Mouse (Mus musculus): ENCODE measurements around the gene Six5. TPM values are rescaled to one million over a fixed set of nuclear protein-coding genes. Genes with fewer than 3 reads are reported as not detected.
"Not testable (repeated sequence)": the region's sequence is repeated elsewhere in the genome, so short reads cannot be mapped to it uniquely, and the experiment has no call there.

Gene Six5
- polyA plus RNA-seq, 1 experiment from 2014 or later = 7.3 TPM

DNA sequence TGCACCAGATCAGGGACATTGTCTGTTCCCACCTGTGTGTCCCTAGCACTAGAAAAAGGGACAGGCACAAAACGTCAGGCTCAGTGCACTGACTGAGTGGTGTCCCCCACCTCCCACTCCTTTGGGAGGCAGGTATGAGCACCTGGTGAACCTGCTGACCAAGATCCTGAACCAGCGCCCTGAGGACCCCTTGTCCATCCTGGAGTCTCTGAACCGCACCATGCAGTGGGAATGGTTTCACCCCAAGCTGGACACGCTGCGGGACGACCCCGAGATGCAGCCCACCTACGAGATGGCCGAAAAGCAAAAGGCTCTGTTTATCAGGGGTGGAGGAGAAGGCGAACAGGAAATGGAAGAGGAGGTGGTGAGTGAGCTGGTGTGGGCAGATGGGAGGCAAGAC is 37.0 kb upstream of the Six5 start:
- H3K27ac ChIP-seq = no peak overlapping the region
- no peaks in the 10 kb centered on the region for H3K27me3 ChIP-seq
- H3K9me3 ChIP-seq = no peaks in the 10 kb centered on the region
- no peak overlapping the region for H3K4me3 ChIP-seq (replicated peaks)
- WGBS = 88% methylated on average over 10 of the region's 10 CpGs
- peaks cover 10% of the 10 kb centered on the region for H3K36me3 ChIP-seq (replicated peaks)
- no peak overlapping the region for H3K4me2 ChIP-seq
- ATAC-seq (ENCODE audit: low FRiP score) = no peak
- peaks cover 13% of the 10 kb centered on the region for H3K4me1 ChIP-seq
- H3K9ac ChIP-seq = no peak overlapping the region

DNA sequence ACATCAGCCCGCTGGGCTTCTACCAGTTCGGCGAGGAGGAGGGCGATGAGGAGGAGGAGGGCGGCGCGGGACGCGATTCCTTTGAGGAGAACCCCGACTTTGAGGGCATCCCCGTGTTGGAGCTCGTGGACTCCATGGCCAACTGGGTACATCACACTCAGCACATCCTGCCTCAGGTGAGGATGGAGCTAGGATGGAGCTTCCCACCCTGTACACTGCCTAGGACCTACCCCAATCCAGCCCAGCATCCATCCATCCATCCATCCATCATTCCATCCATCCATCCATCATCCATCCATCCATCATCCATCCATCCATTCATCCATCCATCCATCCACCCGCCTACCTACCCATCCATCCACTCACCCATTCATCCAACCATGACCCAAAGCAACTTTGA is 28.5 kb upstream of the Six5 start:
- Histone ChIP-seq H3K27me3 (peaks cover 35% of the 10 kb centered on the region), H3K9ac (no peak overlapping the region), H3K27ac (no peak overlapping the region), H3K9me3 (no peaks in the 10 kb centered on the region), H3K36me3 (replicated peaks) (no peaks in the 10 kb centered on the region), H3K4me3 (replicated peaks) (no peak overlapping the region), H3K4me1 (no peaks in the 10 kb centered on the region), H3K4me2 (0 out of 2 replicates have a peak overlapping the region, but pooled peaks have one; percentile 15)
- no peak for ATAC-seq (ENCODE audit: low FRiP score)
- WGBS = 56% methylated on average over 13 of the region's 13 CpGs

DNA sequence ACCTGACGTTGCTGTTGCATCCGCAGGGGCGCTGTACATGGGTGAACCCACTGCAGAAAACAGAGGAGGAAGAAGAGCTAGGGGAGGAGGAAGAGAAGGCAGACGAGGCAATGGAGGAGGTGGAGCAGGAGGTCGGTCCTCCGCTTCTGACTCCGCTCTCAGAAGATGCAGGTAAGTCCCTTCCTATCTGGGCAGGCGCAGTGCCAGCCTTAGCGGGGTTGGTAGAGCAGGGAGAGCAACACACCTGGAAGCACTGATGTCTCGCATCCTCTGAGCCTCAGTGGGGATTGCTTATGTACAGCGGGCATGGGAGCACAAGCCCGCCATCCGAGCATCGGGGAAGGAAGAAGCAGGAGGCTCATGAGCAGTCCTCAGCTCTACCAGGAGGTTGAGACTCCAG is 27.3 kb upstream of the Six5 start:
- ATAC-seq (ENCODE audit: low FRiP score) = no peak
- Histone ChIP-seq H3K4me3 (replicated peaks) (no peak overlapping the region), H3K27ac (no peak overlapping the region), H3K9me3 (no peaks in the 10 kb centered on the region), H3K27me3 (peaks cover 35% of the 10 kb centered on the region), H3K4me2 (no peak overlapping the region), H3K36me3 (replicated peaks) (no peaks in the 10 kb centered on the region), H3K4me1 (no peaks in the 10 kb centered on the region), H3K9ac (no peak overlapping the region)
- 46% methylated on average over 14 of the region's 14 CpGs for WGBS

DNA sequence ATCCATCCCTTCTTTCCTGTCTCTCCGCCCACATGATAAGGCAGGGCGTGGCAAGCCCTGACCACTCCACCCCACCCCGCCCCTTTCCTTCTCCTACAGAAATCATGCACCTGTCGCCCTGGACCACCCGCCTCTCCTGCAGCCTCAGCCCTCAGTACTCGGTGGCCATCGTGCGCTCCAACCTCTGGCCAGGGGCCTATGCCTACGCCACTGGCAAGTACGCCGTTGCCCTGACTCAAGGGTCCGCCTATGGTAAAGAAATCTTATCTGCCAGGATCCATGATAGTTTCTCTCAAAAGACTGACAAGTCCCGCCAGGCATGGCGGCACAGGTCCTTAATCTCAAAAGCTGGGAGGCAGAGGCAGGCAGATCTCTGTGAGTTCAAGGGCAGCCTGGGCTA is 26.5 kb upstream of the Six5 start:
- ATAC-seq (ENCODE audit: low FRiP score) = no peak
- H3K4me2 ChIP-seq = no peak overlapping the region
- peaks cover 35% of the 10 kb centered on the region for H3K27me3 ChIP-seq
- no peaks in the 10 kb centered on the region for H3K4me1 ChIP-seq
- no peak overlapping the region for H3K27ac ChIP-seq
- no peaks in the 10 kb centered on the region for H3K9me3 ChIP-seq
- no peak overlapping the region for H3K4me3 ChIP-seq (replicated peaks)
- H3K9ac ChIP-seq = no peak overlapping the region
- H3K36me3 ChIP-seq (replicated peaks) = no peaks in the 10 kb centered on the region
- WGBS = 77% methylated on average over 12 of the region's 14 CpGs

DNA sequence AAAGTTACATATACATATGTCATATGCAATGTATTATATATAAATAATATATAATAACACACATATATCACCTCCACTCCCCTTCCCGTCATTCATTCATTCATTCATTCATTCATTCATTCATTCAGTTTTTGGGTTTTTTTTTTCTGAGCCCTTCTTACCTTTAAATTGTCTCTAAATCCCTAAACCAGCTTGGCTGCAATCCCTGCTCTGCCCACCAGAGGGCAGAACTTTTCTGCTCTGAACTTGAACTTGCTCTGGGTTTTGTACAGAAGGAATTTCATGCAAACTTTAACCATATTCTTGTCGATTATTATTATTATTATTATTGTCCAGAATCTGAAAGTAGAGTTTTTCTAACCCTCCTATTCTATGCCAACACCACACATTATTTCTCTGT is 25.7 kb upstream of the Six5 start:
- Histone ChIP-seq H3K4me1 (no peaks in the 10 kb centered on the region), H3K27ac (no peak overlapping the region), H3K36me3 (replicated peaks) (no peaks in the 10 kb centered on the region), H3K27me3 (peaks cover 35% of the 10 kb centered on the region), H3K9ac (no peak overlapping the region), H3K9me3 (no peaks in the 10 kb centered on the region), H3K4me2 (no peak overlapping the region), H3K4me3 (replicated peaks) (no peak overlapping the region)
- ATAC-seq (ENCODE audit: low FRiP score) = no peak
- WGBS = 5% methylated on average over 2 of the region's 2 CpGs

DNA sequence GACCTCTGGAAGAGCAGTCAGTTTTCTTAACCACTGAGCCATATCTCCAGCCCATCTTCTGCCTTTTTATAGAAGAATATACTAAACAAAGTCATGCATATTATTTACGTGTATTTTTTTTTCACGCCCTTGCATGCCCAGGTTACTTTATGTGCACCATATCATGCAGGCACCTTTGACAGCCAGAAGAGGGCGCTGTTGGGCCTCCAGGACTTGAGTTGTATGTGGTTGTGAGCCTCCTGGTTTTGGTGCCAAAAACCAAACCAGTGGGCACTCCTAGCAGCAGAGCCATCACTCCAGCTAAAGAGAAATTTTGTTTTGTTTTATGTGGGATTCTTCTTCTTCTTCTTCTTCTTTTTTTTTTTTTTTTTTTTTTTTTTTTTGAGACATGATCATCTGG is 24.9 kb upstream of the Six5 start:
- WGBS = 50% methylated on average over 3 of the region's 3 CpGs
- Histone ChIP-seq H3K27me3 (peaks cover 30% of the 10 kb centered on the region), H3K4me1 (no peaks in the 10 kb centered on the region), H3K27ac (no peak overlapping the region), H3K9ac (no peak overlapping the region), H3K4me3 (replicated peaks) (no peak overlapping the region), H3K36me3 (replicated peaks) (no peaks in the 10 kb centered on the region), H3K9me3 (0 out of 2 replicates have a peak, but pooled peaks cover 1% of the 10 kb centered on the region), H3K4me2 (no peak overlapping the region)
- ATAC-seq (ENCODE audit: low FRiP score) = no peak

DNA sequence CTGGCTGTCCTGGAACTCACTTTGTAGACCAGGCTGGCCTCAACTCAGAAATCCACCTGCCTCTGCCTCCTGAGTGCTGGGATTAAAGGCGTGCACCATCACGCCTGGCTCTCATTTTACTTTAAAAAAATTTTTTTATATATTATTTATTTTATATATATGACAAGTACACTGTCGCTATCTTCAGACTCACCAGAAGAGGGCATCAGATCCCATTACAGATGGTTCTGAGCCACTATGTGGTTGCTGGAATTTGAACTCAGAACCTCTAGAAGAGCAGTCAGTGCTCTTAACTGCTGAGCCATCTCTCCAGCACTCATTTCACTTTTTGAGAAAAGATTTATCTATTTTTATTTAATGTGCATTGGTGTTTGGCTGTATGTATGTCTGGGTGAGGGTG is 23.4 kb upstream of the Six5 start:
- not testable (repeated sequence) for H3K9ac ChIP-seq; ATAC-seq (ENCODE audit: low FRiP score); H3K27ac ChIP-seq; H3K36me3 ChIP-seq (replicated peaks); H3K4me1 ChIP-seq; H3K4me3 ChIP-seq (replicated peaks); H3K4me2 ChIP-seq; H3K9me3 ChIP-seq
- H3K27me3 ChIP-seq = peaks cover 15% of the 10 kb centered on the region
- 55% methylated on average over 3 of the region's 3 CpGs for WGBS

DNA sequence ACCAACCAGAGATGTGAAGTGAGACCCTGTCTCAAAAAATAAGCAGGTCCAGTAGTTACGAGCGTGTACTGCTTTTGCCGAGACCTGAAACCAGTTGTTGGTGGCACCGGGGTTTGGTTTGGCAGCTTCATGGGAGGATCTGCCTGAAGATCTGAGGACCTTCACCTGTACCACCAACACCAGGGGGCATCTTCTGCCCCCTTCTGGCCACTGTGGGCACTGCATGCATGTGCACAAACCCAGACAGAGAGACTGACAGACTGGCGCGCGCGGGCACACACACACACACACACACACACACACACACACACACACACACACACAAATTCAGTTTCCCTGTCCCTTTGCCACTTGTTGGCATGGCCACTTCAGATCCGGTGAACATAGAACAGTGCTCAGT is 20.9 kb upstream of the Six5 start:
- 92% methylated on average over 9 of the region's 9 CpGs for WGBS
- H3K36me3 ChIP-seq (replicated peaks) = peaks cover 8% of the 10 kb centered on the region
- no peak overlapping the region for H3K9ac ChIP-seq
- no peak overlapping the region for H3K27ac ChIP-seq
- H3K4me1 ChIP-seq = peaks cover 23% of the 10 kb centered on the region
- H3K9me3 ChIP-seq = 0 out of 2 replicates have a peak, but pooled peaks cover 4% of the 10 kb centered on the region
- no peak overlapping the region for H3K4me2 ChIP-seq
- H3K27me3 ChIP-seq = no peaks in the 10 kb centered on the region
- no peak overlapping the region for H3K4me3 ChIP-seq (replicated peaks)
- ATAC-seq (ENCODE audit: low FRiP score) = no peak

DNA sequence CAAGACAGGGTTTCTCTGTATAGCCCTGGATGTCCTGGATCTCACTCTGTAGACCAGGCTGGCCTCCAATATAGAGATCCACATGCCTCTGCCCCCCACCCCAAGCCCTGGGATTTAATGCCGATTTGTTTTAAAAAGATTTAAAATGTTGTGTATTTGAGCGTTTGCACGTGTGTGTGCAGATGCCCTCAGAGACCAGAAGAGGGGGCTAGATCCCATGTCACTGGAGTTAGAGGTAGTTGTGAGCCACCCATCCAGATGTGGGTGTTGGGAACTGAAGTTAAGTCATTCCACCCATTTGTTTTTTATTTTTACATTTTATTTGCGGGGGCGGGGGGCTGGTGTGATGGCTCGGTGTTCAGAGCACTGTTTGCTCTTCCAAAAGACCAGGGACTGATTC is 19.9 kb upstream of the Six5 start:
- Histone ChIP-seq H3K4me1 (peaks cover 23% of the 10 kb centered on the region), H3K4me2 (no peak overlapping the region), H3K27me3 (no peaks in the 10 kb centered on the region), H3K36me3 (replicated peaks) (peaks cover 18% of the 10 kb centered on the region), H3K9ac (no peak overlapping the region), H3K9me3 (0 out of 2 replicates have a peak, but pooled peaks cover 4% of the 10 kb centered on the region), H3K27ac (no peak overlapping the region), H3K4me3 (replicated peaks) (no peak overlapping the region)
- 93% methylated on average over 6 of the region's 6 CpGs for WGBS
- ATAC-seq (ENCODE audit: low FRiP score) = no peak

DNA sequence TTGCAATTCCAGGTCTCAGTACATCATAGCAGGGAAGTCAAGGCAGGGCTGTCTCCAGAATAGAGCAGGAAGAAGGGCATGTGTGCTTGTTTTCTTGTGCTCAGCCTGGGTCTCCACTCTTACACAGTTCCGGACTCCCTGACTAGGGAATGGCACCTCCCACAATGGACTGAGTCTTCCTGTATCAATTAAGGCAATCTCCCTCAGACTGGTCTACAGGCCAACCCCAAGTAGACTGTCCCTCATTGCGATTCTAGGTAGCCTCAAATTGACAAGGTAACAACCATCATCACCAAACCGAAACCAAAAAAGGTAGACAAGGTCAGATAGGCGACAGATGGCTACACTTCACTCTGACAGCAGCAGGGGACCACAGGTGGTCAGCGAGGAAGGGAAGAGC is 19.2 kb upstream of the Six5 start:
- H3K9ac ChIP-seq = no peak overlapping the region
- 65% methylated on average over 5 of the region's 5 CpGs for WGBS

DNA sequence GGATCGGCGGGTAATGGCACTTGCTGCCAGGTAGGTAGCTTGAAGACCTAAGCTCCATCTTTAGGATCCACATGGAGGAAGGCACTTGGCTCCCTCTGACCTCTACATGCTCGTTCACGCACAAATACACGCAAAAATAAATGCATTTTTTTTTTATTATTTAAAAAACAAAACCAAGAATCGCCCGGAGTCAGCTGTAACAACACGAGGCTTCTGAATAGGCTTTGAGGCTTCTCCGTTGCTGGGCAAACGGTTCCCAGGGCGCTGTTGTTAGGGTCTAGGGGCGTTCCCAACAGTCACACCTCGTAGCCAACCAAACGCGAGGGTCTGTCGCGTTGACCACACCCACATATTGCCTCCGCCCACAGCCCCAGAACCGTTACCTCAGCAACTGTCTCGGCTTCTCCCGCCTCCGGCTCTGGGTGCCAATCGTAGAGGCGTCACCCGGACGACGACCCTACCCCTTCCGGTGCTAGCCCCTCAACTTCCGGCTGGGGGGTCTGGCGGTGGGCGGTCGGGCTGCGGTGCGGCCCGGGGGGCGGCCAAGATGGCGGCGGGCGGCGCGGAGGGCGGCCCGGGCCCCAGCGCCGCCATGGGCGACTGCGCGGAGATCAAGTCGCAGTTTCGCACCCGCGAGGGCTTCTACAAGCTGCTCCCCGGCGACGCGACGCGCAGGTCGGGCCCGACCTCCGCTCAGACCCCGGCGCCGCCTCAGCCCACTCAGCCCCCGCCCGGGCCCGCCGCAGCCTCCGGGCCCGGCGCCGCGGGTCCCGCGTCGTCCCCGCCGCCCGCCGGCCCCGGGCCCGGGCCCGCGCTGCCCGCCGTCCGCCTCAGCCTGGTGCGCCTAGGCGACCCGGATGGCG is 18.4 kb upstream of the Six5 start, which contains the start of gene Dmwd:
Gene Dmwd, plus strand, starts transcription at position 505 of the 863 bp plus-strand sequence.
- peak; percentile 99 for ATAC-seq (ENCODE audit: low FRiP score)
- H3K4me3 ChIP-seq (replicated peaks) = peak within 1 kb of the TSS; percentile 96
- no peaks in the 10 kb centered on the region for H3K27me3 ChIP-seq
- H3K27ac ChIP-seq = peak within 1 kb of the TSS; percentile 72
- WGBS = 1% methylated on average over 70 of the region's 91 CpGs
- H3K9ac ChIP-seq = peak within 1 kb of the TSS; percentile 98
- H3K4me1 ChIP-seq = peaks cover 23% of the 10 kb centered on the region
- peaks cover 32% of the 10 kb centered on the region for H3K36me3 ChIP-seq (replicated peaks)
- H3K9me3 ChIP-seq = 0 out of 2 replicates have a peak, but pooled peaks cover 4% of the 10 kb centered on the region
- peak within 1 kb of the TSS; percentile 92 for H3K4me2 ChIP-seq

More for the DNA sequence above, 19.2 kb upstream of the Six5 start:
- Histone ChIP-seq H3K27me3 (no peaks in the 10 kb centered on the region), H3K27ac (0 out of 2 replicates have a peak overlapping the region, but pooled peaks have one; percentile 42), H3K36me3 (replicated peaks) (peaks cover 25% of the 10 kb centered on the region), H3K4me2 (peak overlapping the region; percentile 58), H3K9me3 (0 out of 2 replicates have a peak, but pooled peaks cover 4% of the 10 kb centered on the region), H3K4me3 (replicated peaks) (peak overlapping the region; percentile 96), H3K4me1 (peaks cover 23% of the 10 kb centered on the region)
- no peak for ATAC-seq (ENCODE audit: low FRiP score)

DNA sequence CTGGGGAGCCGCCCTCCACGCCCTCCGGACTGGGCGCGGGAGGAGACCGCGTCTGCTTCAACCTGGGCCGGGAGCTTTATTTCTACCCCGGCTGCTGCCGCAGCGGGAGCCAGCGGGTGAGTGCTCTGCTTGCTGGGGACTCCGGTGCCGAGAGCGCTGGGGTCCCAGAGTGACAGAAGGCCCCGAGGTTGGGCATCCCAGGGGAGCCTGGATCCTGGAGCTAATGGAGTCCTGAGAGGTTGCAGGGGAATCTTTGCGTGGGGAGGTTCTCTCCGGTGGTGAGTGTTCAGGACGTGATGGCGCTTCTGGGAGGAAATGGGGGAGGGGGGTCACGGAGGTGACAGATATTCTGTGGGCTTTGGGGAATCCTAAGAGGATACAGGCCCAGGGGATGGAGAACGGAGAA is 17.8 kb upstream of the Six5 start:
- peaks cover 39% of the 10 kb centered on the region for H3K36me3 ChIP-seq (replicated peaks)
- under 1% methylated on average over 22 of the region's 22 CpGs for WGBS
- peaks cover 23% of the 10 kb centered on the region for H3K4me1 ChIP-seq
- ATAC-seq (ENCODE audit: low FRiP score) = no peak
- peak overlapping the region; percentile 96 for H3K4me3 ChIP-seq (replicated peaks)
- 0 out of 2 replicates have a peak, but pooled peaks cover 4% of the 10 kb centered on the region for H3K9me3 ChIP-seq
- H3K4me2 ChIP-seq = peak overlapping the region; percentile 92
- peak overlapping the region; percentile 72 for H3K27ac ChIP-seq
- H3K27me3 ChIP-seq = no peaks in the 10 kb centered on the region
- H3K9ac ChIP-seq = peak overlapping the region; percentile 98

DNA sequence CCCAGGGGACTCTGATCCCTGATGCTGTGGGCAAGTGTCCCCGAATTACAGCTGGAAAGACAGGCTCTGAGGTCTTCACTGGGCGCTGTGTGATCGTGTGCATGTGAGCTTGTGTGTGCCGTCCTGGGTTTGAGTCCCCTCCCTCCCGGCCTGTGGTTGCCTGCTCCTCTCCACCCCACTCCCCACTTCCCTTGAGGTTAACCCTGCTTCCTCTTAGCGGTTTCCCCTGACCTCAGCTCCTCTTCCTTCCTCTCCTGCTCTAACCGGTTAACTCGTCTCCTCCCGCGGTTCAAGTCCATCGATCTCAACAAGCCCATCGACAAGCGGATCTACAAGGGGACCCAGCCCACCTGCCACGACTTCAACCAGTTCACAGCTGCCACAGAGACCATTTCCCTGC is 16.6 kb upstream of the Six5 start:
- Histone ChIP-seq H3K4me1 (peaks cover 26% of the 10 kb centered on the region), H3K36me3 (replicated peaks) (peaks cover 50% of the 10 kb centered on the region), H3K9ac (peak overlapping the region; percentile 98), H3K4me3 (replicated peaks) (peak overlapping the region; percentile 96), H3K9me3 (0 out of 2 replicates have a peak, but pooled peaks cover 4% of the 10 kb centered on the region), H3K27ac (no peak overlapping the region), H3K4me2 (peak overlapping the region; percentile 92), H3K27me3 (no peaks in the 10 kb centered on the region)
- 83% methylated on average over 14 of the region's 14 CpGs for WGBS
- ATAC-seq (ENCODE audit: low FRiP score) = no peak

All from forebrain, embryonic 12.5 days (tissue).